Mouse (Mus musculus) telencephalon, adult 2 months (tissue): Measurements from ENCODE around the gene Nup62.

ENCODE experiments used
- DNase-seq: peaks from one replicate; pipeline ENCODE4 v3.0.0-alpha.2; 2011; ENCODE audit warnings: low read depth, low spot score

Nup62 gene

DNA sequence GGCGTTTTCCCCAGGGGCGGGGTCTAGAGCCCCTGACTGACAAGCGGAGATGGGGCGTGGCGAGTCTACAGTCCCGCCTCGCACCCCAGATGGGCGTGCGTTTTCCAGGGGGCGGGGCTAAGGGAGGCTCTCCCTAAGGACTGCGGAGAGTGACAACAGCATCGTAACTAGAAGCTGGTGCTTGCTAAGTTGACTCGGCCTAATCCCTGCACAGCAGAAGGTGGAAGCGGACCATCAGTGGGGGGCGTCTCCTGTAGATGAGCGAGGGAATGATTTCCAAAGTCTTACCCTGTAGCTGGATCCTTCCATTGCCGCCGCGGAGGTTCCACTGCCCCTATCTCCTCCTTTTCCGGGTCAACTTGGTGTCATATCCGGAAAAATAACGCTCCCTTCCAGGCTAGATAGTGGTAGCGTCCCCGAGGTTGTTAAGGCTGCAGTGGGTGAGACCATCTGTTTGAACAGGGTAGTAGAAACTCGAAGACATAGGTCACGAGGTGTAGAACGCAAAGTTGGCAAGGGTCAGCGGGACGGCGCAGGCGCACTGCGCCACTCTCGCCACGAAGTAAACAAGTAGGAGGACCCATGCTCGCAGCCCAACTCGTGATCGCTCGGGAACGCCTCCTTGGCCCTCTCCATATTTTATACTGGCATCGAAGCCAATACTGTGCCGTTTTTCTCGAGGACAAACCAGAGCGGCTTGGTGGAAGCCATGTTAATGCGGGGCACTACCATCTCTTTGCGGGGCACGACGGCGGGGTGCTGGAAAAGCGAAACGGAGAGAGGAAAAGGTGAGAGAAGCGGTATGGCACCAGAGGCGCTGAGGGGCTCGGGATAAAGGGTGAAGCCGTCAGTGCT lies 32.9 kb downstream of the Nup62 start, which contains the start of the genes Akt1s1 and Tbc1d17:
Gene Akt1s1 (plus strand): TSS at position 431 of the 855 bp plus-strand sequence.
Gene Tbc1d17 (minus strand): TSS at position 519 of the 855 bp plus-strand sequence.
- DNase-seq, result peak; percentile 100

DNA sequence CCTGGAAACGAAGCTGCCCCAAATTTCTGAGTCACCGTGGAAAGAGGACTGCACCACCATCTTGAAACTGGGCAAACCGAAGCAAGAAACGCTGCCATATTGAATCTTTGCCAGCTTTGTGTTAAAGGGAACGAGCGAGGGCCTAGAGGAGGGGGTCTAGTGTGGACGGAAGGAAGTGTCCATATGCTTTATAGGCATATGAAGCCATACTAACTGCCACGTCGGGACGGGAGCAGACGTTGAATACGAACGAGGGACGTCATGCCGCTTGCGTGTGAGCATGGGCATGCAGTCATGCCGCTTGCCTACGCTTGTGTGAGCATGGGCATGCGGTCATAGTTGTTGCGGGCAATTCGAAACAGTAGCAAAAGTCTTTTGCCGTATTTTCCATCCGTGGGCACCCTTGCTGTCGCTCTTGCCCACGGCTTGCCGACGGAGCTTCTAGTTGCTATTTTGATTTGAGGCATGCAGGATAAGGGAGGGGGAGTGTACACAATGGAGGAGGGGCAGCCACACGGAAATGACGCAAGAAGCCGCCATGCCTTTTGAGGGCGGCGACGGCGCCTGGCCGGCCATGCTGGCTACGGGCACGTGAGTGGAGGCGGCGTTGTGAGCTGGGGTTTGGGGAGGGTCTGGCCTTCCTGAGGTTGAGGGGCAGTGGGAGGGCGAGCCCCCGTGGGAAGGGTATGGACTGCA lies 33.7 kb downstream of the Nup62 start:
- peak; percentile 97 for DNase-seq

DNA sequence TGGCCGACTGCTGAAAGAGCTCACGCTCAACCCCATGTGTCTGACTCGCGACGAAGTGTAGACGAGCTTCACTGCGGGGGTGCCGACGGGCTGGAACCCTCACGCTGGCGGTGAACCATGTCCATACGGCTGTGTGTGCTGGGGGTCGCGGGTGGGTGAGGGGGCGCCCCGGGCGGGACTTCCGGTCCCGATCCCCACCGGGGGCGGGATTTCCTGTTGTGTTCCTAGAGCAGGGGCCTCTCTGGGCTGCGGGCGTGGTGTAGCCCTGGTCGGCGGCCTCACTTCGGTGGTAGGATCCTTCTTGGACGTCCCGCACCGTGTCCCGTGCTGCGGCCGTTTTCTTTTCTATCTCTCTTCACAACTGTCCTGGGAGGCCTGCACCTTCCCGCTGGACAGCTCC lies 34.3 kb downstream of the Nup62 start:
- DNase-seq, result no peak

DNA sequence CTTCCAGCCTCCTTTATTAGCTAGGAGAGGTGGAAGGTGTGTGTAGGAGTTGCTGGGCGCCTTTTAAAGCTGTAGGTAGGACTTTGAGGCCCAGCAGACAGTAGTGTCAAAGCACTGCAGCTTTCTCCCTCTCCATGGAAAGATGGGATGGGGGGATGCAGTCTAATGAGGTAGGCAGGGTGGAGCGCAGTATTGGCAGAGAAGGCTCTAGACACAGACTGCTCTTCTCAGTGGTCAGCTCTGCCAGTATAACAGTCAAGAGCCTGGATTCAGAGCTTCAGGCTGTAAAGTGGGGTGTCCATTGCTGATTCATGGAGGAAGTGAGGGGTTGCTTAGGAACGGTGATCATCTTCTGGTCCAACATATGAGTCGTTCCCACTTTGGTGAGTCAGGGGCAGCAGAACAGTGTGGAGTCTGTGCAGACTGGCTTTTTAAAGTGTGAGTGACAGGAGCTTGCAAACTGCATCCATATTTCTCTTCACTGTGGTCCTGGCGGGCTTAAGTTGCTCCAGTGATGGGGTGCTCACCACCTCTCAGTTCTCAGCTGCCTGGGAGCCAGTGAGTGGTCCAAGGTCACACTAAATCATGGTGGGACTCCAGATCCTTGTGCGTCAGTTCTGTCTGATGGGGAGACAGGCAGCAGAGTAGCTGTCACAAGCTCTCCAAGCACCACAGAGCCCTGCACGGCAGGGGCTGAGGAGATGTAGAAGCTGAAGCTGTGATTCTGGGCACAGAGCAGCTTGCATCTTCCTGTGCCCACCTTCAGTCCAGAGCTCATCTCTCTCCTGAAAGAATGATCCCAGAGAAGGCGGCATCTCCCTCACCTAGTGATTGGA lies 35.1 kb downstream of the Nup62 start:
- no peak for DNase-seq

DNA sequence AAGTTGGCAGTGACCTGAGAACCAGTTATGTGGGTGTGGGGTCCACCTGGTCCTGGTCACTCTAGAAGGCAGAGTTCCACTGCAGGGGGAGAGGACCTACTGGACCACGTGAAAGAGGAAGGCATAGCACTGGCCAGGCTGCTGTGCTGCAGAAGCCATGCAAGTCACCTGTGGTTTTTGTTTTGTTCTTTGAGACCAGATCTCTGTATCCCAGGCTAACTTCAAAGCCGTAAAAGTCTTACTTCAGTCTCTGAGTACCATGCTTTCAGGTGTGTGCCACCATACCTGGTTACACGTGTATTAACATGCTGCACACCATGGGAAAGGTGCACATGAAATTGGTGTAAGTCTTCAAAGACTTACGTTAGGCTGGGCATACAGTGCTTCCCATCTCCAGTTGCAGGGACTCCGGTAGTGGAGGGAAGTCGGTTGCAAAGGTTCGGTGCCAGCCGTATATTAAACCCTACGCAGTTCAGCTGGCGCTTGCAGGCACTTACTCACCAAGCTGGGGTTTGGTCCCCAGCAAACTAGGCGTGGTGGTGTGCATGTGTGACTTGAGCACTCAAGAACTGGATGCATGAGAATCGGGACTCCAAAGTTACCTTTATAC lies 35.8 kb downstream of the Nup62 start:
- no peak for DNase-seq

DNA sequence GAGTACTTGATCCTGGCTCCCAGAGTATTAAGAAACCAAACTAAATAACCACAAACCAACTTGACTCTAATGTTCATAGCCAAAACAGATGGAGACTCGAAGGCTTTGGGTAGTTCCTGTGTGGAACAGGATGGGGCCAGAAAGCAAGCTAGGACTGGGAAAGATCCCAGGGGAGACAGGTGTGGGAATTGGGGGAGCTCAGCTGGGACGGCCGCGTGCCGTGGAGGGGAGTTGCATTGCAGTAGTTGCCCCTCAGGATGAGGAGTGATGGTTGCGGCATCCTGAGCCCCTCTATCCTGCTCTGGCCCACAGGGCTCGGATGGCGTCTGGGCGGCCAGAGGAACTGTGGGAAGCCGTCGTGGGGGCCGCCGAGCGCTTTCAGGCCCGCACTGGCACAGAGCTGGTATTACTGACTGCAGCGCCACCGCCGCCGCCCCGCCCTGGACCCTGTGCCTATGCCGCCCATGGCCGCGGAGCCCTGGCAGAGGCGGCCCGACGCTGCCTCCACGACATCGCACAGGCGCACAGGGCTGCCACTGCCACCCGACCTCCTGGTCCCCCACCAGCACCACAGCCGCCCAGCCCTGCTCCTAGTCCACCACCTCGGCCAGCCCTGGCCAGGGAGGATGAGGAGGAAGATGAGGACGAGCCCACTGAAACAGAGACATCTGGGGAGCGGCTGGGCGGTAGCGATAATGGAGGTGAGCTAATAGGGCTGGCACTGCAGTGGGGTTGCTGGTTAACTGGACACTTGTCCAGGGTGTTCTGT lies 36.6 kb downstream of the Nup62 start:
- DNase-seq, result no peak

DNA sequence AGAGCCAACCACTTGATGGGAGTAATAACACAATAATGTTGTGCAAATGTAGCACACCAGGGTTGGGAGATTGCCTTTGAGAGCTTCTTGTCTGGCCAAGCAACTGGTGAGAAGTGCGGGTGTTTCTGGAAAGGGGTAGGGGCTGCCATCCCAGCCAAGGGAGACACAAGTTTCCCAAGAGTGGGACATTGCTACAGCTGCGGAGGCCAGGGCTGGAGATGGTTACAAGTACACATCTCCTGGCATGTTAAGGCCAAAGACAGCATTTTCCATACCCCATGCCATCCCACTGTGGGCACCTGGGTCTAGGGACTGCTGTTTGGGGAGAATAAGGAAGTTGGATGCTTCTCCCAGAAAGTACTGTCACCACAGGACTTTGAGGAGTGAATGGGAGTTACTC lies 37.2 kb downstream of the Nup62 start:
- DNase-seq, result no peak

DNA sequence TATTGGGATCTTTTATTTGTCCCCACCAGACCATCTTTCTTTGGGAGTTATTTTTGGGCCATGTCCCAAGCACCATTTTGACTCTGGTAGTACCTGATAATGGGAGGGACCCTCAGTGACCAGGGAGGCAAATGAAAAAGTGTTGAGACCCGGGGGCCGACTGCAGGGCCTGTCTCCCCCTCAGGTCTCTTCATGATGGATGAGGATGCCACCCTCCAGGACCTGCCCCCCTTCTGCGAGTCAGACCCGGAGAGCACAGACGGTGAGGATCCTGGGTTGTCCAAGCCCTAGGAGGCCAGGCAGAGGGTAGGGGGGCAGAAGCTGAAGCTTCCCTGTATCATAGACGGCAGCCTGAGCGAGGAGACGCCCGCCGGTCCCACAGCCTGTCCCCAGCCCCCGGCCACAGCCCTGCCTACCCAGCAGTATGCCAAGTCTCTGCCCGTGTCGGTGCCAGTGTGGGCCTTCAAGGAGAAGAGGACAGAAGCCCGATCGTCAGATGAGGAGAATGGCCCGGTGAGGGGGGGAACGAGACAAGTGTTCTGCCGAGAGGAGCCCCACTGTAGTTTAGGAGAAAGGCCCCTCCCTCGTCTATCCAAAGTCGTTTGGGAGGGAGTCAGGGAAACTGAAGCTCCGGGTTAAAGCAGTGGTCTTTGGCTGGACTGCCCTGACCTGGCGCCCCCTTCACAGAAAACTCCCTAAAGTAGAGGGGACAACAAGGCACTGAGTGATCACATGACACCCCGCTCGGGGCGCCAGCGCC lies 37.9 kb downstream of the Nup62 start:
- DNase-seq, result no peak

DNA sequence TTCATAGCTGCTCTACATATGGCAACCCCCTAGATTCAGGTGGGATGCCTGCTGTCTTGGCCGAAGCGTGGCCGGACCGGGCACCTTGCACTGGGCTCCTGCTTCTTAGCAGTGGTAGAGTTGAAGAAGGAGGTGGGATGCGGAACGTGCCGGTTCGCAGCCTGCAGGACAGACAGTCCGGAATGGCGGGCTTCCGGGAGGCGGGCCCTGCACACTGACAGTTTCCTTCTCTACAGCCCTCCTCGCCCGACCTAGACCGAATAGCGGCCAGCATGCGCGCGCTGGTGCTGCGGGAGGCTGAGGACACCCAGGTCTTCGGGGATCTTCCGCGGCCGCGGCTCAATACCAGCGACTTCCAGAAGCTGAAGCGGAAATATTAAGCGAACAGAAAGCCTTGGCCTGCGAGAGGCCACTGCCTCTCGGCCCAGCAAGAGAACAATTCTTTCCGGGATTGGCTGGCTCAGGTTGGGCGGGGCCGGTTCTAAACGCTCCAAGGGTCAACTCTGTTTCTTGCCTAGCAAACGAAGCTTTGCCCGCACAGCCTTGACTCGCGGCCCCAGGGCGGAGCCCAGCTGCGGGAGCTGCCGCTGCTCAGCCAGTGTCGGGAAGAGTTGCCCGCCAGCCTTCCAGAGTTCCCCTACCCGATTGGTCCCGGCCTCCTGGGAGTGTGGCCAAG lies 38.6 kb downstream of the Nup62 start:
- no peak for DNase-seq

DNA sequence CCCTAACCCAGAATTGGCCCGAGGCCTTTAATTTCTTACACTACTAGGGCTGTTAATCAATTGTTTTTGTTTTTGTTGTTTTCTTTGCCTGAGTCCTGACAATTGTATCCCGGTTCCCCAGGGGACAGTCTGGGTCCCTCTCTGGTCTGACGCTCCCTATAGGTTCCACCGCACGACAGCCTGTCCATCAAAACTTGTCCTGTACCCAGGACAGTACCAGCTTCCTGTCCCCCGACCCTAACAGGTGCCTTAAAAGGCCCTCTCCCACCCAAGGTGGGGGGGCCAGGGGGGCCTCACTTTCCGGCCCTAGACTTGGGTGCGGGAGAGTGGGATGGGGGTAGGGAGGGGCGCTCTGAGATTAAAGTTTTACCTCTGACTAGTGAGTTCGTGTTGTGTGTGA lies 39.1 kb downstream of the Nup62 start:
- DNase-seq, result no peak

DNA sequence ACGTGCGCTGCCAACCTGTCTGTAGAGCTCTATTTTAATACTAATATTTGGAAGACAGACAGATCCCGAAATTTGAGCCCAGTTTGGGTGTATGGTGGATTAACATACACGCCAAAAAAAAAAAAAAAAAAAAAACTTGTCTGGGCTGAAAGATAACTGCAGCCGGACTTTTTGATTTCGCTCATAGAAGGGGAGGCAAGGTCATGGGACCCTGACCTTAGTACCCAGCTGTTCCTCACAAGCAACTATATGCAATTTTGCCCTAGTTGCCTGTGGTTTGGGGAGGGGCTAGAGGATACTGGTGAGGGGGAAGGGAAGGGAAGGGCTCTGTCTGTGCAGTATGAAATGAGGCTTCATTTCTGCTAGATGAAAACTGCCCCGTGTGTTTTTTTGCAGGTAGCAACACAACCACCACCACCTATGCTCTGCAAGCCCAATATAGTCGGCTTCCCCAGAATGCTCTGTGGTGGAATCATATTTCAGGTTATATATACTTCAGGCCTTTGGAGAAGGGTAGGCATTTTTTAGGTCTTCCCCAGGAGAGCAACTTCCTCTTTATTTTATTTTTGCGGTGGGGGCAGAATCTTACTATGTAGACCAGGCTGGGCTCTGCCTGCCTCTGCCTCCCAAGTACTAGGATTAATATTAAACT lies 40.5 kb downstream of the Nup62 start:
- DNase-seq, result no peak

DNA sequence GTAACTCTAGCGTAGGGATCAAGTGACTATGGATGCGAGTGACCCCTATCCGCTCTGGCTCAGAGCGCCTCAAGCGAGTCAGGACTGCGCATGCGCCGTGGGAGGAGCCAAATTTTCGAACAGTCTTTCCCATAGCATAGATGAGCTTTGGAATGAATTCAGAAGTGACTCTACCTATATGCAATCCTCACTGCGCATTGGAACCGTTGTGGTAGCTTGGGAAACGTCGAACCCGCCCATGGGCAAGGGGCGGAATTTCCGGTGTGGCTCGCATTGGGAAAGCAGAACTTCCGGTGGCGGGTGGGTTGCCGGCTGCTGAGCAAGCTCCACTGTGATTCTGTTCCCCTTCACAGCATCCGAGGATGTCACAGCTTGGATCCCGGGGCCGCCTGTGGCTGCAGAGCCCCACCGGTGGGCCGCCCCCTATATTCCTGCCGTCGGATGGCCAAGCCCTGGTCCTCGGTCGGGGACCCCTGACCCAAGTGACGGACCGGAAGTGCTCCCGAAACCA lies 41.2 kb downstream of the Nup62 start, which contains the start of gene Pnkp:
Gene Pnkp (plus strand): TSS at position 98 of the 511 bp plus-strand sequence.
- peak; percentile 94 for DNase-seq

DNA sequence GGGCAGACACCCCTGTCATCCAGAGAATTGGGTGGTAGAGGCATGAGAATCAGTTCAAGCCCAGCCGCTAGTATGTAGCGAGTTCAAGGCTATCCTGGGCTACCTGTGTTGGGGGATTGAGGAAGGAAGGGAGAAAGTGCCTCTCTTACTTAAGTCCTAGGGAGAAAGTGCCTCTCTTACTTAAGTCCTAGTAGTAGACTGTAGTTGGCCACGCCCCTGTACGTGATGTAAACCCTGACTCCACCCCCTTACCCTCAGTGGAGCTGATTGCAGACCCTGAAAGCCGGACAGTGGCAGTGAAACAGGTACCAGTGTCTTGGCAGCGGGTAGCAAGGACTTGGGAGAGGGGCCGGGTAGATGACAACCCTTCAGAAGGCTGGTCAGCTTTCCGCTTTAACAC lies 42.0 kb downstream of the Nup62 start:
- DNase-seq, result no peak

DNA sequence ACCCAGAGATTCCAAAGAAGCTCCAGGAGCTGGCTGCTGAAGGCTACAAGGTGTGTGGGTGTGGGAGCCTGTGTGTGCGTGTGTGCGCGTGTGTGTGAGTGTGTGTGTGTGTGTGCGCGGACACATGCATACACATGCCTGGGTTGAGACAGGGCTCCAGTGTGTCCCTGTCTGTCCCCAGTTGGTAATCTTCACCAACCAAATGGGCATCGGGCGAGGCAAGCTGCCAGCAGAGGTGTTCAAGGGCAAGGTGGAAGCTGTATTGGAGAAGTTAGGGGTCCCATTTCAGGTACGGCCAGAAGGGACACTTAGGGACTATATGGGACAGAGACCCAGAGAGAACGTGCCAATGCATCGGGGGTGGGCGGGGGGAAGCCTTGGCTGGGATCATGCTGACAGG lies 44.0 kb downstream of the Nup62 start:
- no peak for DNase-seq

DNA sequence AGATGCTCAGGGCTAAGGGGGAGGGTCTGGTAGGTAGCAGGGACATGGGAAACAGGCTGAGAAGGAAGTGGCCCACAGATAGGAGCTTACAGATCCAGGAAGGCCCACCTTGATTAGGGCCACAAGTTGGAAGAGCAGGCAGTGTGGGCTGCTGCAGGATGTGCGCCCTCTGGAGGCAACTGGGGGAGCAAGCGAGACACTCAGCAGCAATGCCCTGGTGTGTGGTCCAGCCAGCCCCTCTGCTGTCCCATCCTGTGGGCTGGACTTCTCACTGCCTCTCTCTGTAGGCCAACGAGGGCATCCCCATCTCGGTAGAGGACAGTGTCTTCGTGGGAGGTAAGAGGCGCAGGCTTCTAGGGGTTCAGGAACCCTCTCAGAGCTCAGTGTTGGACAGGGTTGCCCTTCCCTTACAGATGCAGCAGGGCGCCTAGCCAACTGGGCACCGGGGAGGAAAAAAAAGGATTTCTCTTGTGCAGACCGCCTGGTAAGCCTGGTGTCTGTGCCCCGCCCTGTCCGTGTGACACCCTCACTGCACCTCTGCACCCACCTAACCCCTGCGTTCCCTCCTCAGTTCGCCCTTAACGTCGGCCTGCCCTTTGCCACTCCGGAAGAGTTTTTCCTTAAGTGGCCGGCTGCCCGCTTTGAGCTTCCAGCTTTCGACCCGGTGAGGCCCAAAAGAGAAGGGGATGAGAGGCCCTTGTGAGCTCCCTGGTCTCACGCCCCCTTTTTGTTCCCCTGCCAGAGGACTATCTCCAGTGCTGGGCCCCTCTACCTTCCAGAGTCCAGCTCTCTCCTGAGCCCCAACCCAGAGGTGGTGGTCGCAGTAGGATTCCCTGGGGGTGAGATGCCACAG lies 44.9 kb downstream of the Nup62 start:
- no peak for DNase-seq

DNA sequence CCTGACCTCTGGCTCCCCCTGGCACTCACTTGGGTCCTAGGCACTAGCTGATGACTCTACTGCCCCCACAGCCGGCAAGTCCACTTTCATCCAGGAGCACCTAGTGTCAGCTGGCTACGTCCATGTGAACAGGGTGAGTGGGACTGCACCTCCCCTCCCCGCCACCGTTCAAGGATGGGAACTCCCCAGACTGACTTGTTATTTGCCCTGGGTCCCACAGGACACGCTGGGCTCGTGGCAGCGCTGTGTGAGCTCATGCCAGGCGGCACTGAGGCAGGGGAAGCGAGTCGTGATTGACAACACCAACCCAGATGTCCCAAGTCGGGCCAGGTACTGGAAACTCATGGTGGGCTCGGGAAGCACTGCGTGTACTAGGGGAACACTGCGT lies 45.5 kb downstream of the Nup62 start:
- DNase-seq, result no peak

DNA sequence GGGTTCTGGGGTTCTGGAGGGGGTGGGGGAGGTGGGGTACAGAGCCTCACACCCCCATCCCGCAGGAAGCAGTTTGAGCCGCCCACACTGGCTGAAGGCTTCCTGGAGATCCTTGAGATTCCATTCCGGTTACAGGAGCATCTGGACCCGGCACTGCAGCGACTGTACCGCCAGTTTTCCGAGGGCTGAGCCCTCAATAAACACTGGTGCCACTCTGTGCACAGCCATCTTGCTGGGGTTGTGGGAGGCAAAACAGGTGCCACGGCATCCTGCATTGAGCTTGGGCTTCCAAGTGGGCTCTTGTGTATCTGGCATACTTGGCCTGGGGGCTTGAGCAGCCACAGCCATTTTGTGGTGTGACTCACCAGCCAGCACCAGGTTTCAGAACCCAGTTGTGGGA lies 46.5 kb downstream of the Nup62 start:
- DNase-seq, result no peak

DNA sequence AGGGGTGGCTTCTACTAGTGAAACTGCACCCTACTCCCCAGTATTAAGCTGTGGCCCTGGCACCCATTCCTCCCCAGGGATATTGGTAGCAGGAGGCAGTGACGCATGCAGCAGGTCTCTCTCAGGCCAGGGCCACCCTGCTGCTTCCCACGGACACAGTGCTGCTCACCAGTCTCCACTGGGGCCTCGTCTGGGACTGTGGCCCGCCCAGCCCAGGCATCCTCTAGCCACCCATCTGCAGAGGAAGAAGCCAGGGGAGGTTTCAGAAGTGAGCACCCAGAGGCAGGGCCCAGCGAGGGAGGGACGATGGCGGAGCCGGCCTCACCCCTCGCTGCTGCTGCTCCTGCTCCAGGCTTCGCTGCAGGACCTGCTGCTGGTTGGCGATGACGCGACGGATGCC lies 47.3 kb downstream of the Nup62 start:
- no peak for DNase-seq
